Mouse (Mus musculus) 3134 (cell line): ENCODE measurements at regions not wholly inside any gene's neighbourhood (a gene's known extent, or its start where the extent isn't known, plus 50 kb on each side); places are given as distances from the start of the nearest gene placed in this dataset.
A peak's percentile ranks its signal among the peaks of the same experiment; 100 is the strongest.

Experiments
- DNase-seq: peaks from one replicate; pipeline ENCODE4 v3.0.0-alpha.2; 2011; ENCODE audit warnings: low spot score; ENCODE audit not compliant: insufficient read length; ENCODE audit errors: extremely low read depth

- no peak for DNase-seq
Observed at GRCm38 (mm10) chr8:6227901-6228300, 1122.8 kb upstream of the Slc10a2 start.

DNA sequence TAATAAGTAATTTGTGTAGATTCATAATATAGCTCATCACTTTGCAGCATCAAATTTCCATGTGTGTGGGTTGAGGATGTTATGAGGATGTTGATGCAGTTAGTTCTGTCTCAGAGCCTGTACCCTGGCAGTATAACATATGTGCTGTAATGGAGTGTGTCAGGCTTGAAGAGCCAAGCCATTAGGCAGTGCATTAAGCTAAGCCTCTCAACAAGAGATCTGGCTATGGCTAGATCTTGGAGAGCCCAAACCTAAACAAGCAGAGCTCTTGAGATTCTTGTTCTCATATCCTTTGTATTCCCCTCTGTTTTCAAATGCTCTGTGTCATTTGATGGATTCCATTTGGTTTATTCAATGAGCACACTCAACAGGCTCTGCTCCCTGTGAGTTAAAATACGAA is 1120.0 kb upstream of the Slc10a2 start:
- no peak for DNase-seq

DNA sequence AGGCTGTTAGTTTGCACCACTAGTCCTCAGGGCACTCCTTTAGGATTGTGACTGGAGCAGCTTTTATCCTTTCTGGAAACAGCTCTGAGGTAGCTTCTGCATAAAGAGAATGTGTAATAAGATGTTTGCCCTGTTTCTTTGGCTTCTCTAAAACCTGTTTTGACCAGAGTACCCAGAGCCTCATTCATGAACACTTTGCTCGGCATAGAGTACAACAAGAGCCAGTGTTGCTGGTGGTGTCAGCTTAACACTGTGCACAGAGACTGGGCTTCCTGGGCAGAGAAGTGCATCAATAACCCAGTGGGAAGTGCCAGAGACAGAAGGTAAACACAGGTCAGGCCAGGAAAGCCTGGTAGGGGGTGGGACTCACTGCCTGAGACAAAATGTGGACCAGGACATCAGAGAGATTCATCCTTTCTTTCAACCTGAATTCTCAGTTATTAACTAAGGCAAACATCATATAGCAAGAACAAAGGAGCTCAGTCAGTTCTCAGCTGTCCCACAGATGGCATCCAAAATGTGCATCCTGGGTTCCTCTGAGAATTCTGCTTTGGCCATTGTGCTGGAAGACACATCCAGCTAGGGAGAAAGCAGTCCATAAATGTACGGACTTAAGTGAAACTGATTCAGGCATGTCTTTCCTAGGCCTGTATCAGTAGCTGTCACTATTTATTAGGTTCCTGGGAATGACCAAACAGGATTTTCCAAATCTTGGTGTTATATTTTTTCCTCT is 1102.6 kb upstream of the Slc10a2 start:
- no peak for DNase-seq

- DNase-seq = no peak
Observed at GRCm38 (mm10) chr8:6204051-6204745, 1099.0 kb upstream of the Slc10a2 start.

- DNase-seq = no peak
Observed at GRCm38 (mm10) chr8:6191431-6191830, 1086.3 kb upstream of the Slc10a2 start.

- DNase-seq = no peak
Observed at GRCm38 (mm10) chr8:6188422-6188821, 1083.3 kb upstream of the Slc10a2 start.

GRCm38 (mm10) chr8:6186561-6186960 is 1081.4 kb upstream of the Slc10a2 start:
- no peak for DNase-seq

GRCm38 (mm10) chr8:6179602-6180001 is 1074.5 kb upstream of the Slc10a2 start:
- DNase-seq = no peak

DNA sequence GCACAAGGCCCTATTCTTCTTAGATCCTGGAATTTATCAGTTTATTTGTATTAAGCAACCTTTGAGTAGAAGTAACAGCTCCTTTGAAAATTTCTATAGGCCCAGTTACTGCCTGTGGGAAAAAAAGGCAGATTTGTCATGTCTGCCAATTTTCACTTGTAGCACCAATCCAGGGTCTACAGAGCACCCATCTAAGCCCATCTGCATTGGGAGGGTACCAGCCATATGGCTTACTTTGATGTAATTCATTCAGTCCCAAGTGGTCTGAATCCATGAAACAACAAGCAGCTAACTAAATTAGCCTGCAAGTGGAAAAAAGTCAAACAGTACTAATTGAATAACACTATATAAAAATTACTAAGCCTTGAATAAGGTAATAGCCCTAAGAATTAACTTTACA is 1061.3 kb upstream of the Slc10a2 start:
- DNase-seq = no peak

GRCm38 (mm10) chr8:6165230-6165629 is 1060.1 kb upstream of the Slc10a2 start:
- no peak for DNase-seq

DNA sequence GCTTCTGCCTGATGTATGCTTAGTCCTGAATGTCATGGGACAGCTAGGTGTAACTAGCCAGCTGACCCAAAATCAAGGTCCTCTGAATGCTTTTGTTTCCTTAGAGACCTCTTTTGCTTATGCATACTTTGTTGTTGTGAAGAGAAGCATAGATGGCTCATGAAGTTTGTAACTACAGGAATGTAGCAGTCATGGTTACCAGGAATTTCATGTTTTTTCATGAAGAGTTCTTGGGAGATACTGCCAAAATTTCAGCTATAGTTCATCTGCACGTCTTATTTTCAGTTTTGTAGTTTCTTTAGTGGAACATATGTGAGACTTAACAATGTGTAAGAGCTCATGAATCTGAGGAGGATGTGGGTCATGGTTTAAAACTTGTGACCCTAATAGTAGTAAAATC is 1059.6 kb upstream of the Slc10a2 start:
- no peak for DNase-seq

- DNase-seq = no peak
Observed at GRCm38 (mm10) chr8:6144588-6144987, 1039.4 kb upstream of the Slc10a2 start.

DNA sequence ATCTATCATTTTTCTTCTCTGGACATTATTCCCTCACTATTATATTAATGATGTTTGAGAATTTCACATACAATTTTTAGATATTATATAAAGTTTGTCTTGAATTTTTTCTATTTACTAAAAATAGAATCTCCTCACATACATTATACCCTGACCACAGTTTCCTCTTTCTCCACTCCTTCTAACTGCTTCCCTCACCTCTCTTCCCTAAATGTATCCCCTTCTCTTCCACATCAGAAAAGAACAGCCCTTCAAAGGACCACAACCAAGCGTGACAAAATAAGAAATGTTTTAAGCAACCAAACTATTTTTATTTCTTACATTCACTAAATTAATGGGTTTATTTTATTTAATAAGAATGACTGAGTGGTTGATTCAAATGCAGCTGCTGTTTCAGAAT is 1034.9 kb upstream of the Slc10a2 start:
- DNase-seq = no peak

- DNase-seq = no peak
Observed at GRCm38 (mm10) chr8:6139171-6139570, 1034.0 kb upstream of the Slc10a2 start.

DNA sequence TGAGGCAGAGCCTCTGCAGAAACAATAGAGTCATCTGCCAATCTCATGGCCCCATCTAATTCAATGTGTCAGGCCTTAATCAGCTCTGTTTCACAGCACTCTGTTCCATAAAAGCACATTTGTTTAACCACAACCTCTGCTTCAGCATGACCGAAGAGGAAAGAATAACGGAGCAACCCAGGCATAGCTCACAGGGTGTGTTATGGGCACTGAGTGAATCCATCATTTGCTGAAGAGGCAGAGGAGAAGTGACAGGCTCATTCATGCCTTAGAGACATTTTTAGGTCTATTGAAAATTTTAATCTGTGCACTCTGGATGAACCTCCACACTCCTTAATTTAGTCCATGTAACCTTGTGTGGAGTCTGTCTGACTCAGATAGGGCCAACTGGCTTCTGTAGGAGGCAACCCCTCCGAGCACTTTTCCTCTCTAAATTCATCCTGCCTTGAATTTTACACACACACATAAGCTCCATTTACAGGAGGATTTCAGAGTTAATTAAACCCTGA is 1027.1 kb upstream of the Slc10a2 start:
- DNase-seq = no peak

DNA sequence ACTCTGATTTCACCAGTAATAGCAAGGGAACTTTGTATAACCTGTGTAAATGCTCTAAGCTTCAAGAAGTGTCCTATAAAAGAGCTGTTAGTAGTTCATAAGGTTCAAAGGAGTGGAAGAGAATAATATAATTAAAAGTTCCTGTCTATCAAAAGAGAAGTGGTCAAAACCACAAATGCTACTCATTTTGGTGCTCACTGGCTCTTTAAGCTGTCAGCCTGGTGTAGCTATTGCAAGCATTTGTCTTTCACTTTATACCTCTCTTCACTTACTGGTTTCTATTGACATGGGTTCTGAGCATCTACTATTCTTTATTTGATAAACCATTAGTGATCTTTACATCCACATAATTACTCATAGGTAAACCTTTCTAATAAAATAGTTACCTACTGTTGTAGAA is 1020.1 kb upstream of the Slc10a2 start:
- DNase-seq = no peak

DNA sequence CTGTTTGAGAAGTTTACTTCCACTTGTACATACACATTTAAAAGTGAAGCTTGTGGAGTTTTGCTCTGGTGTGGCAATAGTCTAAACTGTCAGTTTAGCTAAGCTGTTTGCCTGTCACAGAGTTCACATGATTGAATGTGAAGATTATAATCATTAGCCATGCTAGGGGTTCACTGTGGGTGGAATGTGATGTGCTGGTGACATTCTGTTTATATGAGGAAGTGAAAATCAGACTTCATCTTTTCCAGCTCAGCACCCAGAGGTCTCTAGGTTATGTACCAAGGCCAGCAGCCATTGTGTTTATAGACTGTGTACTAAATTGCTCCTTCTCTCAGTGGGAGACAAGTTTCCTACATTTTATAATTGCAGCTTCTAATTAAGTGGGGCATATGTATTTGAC is 1014.4 kb upstream of the Slc10a2 start:
- DNase-seq = no peak

DNA sequence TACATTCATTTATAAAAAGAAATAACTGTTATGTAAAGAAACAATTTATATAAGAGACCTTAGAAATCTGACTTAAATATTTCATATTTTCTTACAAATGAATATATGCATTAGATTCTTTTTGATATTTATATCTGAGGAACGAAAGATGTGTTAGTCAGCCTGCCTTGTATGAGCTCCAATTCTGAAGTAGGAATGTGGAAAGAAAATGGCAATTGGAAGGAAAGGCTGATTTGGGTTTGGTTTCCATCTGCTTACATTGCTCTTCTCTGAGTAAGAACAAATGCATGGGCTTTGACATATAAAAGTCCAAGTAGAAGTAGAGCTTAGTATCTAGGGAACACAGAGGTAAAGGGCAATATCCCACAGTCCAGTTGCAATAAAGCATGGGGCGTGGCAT is 1006.2 kb upstream of the Slc10a2 start:
- DNase-seq = no peak

DNA sequence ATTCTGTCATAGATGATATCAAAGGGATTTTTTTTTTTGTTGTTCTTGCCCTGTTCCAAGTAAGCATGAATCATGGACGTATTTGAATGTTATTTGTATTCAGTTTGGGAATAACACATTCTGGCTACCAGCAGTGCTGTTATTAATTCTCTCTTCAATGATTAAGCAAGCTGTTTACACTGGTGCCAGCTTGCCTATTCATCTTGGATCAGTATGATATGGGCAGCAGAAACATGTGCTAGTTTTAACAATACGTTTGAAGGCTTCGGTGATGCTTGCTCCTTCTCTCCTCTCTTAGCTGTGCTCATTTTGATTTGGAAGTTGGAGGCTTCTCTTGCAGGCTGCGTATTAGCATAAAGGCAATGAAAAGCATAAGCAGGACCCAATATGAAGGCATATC is 984.9 kb upstream of the Slc10a2 start:
- DNase-seq = no peak

GRCm38 (mm10) chr8:6043939-6044577 is 938.9 kb upstream of the Slc10a2 start:
- DNase-seq = peak; percentile 22

DNA sequence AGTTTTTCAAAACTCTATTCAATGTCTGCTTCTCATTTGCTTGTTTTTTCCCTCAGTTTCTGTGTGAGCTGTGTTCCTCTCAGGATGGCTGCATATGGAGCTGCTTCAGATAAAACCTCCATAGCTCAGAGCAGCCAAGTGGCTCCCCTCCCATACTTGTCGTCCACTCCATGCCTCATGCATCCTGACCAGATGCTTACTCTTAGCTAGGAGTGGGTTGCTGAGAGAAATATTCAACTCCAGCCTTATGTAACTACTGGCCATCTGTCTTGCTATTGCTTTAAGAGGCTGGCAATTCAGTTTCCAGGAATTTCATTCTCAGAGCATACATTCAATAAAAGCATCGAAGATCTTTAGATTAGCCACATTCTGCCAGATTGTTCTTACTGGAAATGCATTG is 907.1 kb upstream of the Slc10a2 start:
- no peak for DNase-seq

DNA sequence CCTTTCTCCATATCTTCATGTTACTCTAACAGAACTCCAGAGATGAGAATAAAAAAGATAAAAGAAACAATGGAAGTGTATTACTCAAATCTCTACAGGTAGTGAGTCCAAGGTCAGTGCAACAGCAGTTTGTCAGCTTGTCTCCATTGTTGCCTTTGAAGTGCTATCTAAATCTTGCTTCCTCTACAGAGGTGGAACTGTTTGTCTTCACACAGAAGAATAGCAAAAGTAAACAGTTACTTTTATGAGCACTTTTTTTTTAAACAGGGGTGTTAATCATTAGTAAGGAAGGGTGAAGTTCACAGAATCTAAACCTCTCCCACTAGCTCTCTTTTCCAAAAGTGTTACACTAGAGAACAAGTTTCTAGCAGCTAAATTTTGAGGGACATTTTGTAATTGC is 906.0 kb upstream of the Slc10a2 start:
- DNase-seq = no peak
